Mouse (Mus musculus) common myeloid progenitor, adult 5-6 weeks (primary cell): ENCODE measurements at regions not wholly inside any gene's neighbourhood (a gene's known extent, or its start where the extent isn't known, plus 50 kb on each side); places are given as distances from the start of the nearest gene placed in this dataset.

Source experiments
- ATAC-seq: replicated peaks from 2 replicates; pipeline ENCODE4 v1.8.0; 2016; ENCODE audit warnings: low read depth, mild to moderate bottlenecking, moderate TSS enrichment, inconsistent platforms; ENCODE audit not compliant: poor library complexity, severe bottlenecking

DNA sequence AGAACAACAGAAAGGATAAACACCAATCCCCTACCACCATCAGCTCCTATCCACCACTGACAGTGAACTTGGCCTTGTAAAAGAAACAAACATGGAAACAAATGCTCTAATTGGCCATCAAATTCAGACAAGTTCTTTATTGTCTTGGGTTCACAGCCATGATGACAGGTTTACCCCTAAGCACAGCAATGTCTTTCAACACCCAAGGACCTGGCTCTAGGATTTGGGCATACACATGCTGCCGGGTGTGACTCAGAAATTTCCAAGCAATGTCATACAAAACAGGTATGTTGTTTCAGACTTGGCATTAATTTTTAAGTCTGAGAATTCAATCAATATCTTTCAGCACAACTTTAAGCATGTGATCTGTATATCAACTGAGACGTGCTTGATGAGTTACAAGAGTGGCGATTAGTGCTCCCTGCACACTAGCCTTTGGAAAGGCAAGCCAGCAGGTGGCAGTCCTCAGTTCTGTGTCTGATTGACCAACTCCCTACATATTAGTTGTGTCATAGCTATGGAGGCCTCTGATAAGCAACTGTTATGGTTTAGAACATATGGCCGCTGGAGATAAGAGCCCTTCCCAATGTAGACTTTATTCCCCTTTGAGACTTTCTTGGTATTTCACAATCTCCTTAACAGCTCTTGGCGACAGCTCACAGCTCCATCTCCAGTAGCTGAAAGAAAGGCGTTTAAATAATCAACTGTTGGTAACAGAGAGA lies 149.2 kb upstream of the Bmp4 start:
- peak; percentile 90 for ATAC-seq

DNA sequence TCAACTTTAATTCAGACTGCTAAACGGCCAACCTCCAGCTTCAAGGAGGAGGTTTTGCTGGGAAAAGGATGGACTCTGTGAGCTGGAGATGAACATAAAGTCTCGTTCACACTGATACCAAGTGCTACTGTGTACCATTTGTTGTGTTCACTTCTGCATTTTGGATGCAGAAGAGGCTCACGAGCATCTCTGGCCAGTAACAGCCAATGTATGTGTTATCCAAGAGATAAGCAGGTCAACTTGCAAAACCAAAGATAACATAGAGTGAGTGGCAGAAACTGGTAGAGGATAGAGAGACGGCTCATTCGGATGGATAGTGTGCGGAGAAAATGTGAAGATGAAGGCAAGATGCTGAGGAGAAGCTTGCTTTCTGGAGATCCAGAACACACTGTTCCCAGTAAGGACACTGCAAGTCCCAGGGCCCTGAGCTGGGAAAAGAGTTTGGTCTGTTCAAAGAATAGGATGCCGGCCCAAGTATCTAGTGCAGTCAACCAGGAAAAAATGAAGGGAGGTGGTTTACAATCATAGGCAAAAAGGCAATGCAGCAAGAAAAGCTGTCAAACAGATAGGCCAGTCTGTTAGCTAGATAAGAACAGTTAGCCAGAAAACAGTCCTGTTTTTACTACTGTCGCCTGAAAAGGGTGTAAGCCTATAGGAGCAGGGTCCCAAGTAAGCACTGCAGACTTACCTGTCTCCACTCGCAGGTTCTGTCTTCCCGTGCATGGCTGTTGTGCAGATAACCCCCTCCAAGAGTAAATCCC lies 145.7 kb upstream of the Bmp4 start:
- no peak for ATAC-seq

DNA sequence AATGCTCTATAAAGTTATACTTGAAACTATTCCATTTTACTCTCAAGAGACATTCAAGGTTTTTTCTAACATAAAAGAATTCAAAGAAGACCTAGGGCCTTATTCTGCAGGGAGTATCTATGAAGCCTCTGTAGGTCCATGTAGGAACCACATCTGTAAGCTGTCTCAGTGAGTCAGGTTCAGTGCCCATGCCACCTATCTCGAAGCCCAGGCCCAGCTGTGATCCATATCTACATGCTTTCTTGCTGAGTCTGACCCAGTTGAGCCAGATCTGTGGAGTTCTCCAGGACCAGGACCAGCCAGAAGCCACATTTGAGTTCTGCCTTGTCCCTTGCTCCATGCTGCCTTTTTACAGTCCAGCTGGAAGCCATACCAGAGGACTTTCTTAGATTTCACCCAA lies 142.2 kb upstream of the Bmp4 start:
- no peak for ATAC-seq

DNA sequence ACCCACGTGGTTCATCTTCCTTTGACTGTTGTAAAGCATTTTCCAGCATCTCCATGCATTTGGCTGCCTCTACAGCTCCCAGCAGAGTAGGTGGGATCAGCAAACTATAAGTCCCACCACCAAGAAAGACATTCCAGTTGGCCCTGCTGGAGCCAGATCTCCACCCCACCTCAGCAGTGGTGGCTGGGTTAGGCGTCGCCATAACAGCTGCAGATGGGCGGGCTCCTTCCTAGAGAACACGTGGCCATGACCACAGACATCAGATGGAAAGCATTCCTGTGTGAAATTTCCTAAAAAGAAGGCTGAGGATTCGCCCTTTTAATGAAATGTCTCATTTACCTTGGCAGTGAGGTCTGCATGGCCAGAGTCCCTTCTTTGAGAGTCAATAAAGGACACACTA lies 140.0 kb upstream of the Bmp4 start:
- no peak for ATAC-seq

DNA sequence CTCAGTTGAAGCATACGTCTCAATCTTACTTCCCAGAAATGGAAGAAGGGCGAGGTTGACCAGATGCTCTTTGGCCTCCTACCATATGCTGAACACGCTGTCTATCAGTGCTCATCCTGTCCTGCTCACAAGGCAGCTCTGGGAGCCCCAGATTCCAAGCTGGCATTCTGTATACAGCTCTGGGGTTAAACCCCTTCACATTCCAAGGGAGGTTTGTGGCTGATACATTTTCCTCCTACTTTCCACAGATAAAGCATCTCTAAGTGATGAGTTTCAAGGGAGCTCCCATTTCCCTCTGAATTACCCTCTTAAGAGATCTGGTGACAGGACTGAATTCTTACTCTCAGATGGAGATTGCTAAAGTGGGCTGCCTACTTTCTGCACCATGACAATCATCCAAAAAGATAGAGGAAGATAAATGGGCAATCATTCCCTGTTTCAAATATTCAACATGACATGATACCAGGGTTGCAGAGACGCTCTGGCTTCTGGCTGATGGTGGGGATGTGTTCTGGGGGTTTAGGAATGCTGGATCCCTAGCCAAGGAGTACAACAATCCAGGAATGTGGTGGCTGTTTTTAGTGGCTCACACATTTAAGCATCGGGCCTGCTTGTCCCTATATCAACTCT lies 138.7 kb upstream of the Bmp4 start:
- no peak for ATAC-seq

DNA sequence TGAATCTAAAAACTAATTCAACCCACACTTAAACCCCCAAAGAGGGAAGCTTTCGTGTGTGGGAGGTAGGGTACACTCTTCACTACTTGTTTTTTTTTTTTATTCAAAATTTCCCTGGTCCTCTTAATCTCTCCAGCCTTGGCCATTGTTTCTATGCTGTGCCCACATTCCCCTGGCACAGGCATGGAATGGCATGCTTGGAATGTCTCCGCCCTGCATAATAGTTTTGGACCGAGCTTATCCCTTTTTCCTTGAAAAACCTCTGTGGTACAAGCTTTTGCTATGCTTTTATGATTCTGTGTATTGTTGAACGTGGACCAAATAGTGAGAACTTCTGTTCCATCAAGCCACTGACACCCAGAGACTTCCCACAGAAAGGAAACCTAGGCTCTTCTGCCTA lies 126.8 kb upstream of the Bmp4 start:
- no peak for ATAC-seq

DNA sequence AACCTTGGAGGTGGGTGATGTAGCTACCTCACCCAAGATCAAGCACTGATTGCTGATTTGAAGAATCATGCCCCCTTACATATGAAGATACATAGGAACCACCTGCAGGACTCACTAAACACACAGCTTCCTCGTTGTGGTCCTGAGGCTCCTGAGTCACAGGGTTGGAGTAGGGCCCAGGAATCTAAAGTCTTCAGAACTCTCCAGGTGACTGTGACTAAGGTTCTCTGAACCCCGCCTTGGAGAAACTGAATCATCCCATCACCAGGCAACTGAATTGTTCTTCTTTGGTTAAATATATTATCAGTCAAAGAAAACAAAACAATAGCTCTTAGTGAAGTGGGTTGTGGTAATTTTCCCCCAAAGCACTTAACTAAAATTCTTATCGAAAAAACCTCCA lies 125.8 kb upstream of the Bmp4 start:
- ATAC-seq: no peak

DNA sequence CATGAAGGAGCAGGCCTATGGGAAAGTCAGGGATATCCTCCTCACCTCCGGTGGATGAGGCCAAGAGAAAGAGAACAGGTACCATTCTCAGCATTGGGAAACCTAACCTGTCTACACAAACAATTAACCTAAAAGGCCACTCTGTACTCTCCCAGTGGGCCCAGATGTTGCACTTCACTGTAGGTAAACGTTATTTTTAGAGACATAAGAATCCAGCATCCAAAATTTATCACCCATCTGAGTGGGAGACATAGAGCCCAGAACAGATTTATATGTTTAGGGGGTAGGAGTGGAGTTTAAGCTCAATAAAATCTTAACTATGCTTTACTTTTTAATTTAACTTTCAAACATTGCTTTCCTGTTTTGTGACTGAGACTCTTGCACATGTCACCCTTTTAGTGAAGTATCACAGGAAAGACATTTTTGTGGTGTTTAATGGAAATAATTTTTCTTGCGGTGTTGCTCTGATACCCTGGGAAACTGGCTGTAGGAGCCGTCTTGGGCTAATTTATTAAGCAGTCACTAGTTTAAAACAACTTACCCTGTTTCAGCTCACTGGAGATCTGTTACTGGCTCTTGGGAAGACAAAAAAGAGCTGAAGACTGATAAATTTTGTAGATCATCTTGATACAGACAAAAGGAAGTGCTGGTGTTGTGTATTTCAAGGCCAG lies 123.9 kb upstream of the Bmp4 start:
- ATAC-seq: no peak

DNA sequence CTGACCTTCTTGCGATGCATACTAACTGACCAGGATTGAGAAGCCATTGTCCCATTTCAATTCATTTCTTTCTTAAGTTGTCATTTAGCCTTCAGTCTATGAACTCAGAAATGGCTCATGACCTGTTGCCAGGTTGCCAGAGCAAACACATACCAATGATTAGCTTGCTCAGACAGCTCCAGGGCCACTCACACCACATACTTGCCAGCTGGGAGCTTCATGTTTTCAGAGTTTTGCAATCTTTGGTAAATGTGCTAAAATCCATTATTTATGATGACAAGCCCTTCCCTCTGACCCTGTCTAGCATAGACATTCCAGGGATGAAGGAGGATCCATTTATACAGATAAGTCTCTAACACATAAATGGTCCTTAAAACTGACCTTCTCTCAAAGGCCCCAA lies 121.6 kb upstream of the Bmp4 start:
- ATAC-seq: no peak

DNA sequence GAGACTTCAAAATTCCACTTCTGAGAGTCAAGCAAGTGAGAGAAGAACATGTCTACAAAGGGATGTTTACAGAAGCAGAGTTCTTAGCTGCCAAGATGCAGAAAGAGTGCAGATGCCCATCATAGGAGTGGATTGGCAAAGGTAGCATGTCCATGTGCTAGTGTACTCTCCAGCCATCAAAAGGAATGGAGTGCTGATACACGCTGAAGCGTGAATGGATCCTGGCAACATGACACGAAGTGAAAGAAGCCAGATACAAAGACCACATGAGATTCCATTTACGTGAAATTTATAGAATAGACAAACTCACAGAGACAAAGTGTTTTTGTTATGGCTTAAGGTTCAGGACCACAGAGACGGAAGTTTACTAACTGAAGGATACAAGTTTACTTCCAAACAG lies 118.4 kb upstream of the Bmp4 start:
- ATAC-seq: no peak

DNA sequence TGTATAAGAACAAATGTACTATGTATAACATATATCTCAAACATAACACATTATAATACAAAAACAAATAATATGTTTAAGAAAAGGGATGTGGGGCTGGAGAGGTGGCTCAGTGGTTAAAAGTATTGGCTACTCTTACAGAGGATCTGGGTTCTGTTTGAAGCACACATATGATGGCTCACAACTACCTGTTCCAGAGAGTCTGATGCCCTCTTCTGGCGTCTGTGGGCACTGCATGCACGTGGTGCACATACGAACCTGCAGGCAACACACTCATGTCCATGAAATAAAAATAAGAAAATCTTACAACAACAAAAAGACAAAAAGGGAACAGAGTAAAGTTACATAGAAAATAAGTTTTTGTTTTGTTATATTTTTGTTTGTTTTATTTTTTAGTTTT lies 114.8 kb upstream of the Bmp4 start:
- no peak for ATAC-seq

DNA sequence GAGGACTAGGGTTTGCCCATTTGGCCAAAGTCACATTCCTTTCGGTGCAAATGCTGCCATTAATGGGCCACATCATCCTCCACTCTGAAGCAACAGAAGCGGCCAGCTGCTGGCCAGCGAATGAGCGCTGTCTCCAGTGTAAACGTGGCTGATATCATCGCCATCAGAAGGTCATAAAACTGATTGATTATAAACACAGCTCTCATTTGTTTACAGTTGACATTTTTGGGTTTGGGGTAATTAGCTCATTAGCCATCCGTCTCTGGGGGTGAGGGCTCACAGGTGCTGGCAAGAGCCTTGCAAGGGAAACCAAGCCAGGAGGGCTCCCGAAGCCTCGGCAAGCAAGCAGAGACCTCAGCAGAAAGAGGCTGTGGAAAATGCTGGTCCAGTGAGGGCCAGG lies 101.1 kb upstream of the Bmp4 start:
- no peak for ATAC-seq

DNA sequence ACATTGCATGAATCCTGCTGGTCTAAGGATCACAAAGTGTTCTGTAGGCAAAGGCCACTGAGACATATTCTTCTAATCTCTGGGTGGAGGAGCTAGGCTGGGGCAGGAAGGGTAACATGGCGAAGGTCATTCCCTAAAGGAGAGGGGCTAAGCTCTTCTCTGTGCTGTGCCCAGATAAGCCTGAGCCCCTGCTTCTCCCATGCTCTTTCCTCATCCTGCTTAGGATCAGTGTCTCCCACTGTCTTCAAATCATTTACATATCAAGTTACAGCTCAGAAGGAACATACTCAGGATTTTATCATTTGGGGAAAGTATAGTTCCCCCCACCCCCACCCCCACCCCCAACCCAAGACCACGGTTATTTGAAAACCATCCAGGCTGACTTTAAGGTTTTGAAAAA lies 100.7 kb upstream of the Bmp4 start:
- ATAC-seq: no peak

DNA sequence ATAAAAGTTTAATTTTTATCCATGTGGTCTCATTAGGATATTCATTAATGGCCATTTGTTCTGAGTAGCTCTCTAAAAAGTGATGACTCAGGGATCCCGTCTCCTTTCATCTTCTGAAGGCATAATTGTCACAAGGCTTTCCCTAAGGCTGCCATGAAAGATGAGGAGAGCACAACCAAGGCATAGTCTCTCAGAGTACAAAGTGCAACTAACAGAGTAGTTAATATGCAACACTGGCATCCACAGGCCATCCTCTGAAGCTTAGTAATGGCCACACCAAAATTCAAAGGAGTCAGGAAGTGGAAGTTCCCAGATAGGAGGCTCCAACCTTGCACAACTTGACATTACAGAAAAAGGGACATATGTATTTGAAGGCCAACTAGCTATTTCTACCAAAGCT lies 97.1 kb upstream of the Bmp4 start:
- no peak for ATAC-seq

DNA sequence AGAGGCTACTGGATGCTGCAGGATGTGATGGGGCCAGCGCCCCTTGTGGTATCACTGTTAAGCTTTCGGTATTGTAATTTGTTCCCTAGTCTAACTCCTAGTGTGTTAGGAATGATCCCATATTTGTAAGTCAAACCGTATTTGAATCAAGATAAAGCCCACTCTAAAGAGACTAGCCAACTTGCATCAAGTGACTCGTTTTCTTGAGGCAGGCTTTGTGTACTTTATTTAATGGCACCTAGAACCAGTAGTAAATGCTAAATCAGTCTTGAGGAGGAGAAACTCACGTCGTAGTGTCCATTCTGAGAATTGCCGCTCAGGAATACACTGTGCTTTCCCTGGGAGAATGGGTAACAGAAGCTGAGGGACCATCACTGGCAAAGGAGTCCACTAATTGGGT lies 89.9 kb upstream of the Bmp4 start:
- no peak for ATAC-seq

DNA sequence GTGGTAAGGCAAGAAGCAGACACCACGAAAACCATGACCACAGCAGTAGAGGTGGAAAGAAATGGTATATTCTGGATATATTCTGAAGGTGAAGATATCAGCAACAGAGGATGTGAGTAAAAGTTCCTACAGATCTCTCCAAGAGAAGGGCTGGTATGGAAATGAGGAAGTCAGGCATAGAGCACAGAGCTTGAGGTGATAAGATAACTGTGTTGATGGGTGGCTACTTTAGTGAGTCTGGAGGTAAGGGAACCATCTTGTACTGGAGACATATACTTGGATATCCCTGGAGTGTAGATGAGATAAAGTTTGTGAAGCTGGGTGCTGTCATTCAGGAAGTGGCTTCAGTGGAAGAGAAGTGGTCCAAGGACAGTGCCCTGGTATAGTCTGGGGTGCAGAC lies 85.5 kb upstream of the Bmp4 start:
- ATAC-seq: no peak

DNA sequence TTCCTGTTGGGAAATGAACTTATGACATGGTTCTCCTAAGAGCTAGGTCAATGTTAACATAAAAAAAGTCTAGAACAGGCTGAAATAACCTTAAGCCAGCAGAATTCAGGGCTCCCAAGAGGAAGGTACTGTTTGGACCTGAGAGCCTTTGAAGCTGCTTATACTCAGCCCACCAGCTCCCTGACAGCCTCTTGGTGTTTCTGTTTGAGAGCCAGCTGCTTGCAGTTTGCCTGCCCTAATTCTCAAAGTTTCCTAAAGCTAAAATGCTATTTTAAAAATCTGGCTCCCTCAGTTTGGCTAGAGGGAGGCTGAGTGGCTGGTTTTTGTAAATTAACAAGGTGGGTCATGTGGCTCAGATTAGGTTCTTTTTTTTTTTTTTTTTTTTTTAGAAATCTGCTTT lies 72.5 kb upstream of the Bmp4 start:
- no peak for ATAC-seq

DNA sequence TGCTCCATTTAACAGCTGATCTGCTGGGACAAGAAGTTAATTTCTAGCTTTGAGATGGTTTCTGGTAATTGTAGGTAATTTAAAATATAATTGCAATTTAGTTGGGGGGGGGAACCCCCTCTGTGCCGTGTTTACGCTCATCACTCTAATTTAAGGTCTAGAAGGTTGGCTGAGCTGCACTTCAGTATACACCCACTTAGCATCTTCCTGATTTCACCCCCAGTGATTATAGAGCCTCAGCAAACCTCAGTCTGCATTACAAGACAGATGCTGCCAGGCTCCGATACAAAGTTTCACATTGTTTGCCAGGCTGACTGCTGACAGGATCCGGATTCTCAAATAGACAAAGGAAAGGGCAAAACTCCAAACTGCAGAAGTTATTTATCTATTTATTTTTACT lies 71.5 kb upstream of the Bmp4 start:
- ATAC-seq: no peak

DNA sequence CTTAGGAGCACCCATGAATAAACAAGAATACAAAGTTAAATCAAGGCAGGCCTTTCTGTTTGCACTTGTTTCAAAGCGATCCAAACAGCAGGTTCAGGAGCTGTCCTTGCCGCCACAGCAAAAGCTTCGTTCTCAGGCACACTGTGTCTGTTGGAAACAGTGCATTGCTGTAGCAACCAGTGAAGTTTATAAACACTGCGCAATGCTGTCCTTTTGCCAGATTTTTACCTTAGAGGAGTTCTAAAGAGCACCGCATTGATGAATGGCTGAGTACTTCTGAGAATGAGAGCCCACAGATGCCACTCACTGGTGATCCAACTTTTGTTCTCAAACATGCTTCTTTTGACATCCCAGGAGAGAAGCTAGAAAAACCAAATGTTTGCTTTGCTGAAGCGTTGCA lies 64.0 kb upstream of the Bmp4 start:
- no peak for ATAC-seq

DNA sequence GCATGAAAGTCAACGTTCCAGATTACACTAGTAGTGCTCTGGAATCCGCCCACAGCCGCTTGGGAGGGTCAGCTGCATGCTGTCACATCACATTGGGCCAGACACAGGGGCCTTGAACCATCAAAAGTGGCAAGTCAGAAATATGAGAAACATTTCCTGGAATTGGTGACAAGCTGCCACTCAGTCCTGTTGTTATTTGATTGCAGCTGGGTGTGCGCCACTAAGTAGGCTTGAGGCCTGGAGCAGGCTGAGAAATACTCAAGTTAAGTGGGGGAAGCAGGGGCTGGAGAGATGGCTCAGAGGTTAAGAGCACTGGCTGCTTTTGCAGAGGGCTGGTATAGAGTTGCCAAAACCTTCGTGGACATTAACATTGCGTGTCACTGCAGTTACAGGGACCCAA lies 51.2 kb upstream of the Bmp4 start:
- ATAC-seq: no peak
